ENCODE assay signal across 11 mouse cellular contexts in genomic region chr1:119255386-119256096, GRCm38 (mm10).
DNase-seq lines count a peak whose midpoint lies in the region; ATAC-seq and TF ChIP-seq lines count a peak whose summit lies in the region.
"Had no signal": no experiment of that assay in that cellular context is flagged by ENCODE, and none has a peak within 500 bp of the region (broad histone marks: within the 10 kb centered on the region; RNA-seq: fewer than 3 reads in every experiment).

No protein-coding gene starts in this region.

- intact Hi-C loops in gastrocnemius, adult 2 months (cut with DNase I), result loop anchor here (2.0 kb wide), 1 partner anchor 167 kb away; the partner anchor contains the start of gene Inhbb

- H3K27ac ChIP-seq in hindbrain, embryonic 16.5 days (ENCODE audit: low read depth, low read length), result peak overlapping the region; percentile 65
- H3K27ac ChIP-seq in midbrain, embryonic 13.5 days, result peak overlapping the region; percentile 57
- H3K27ac ChIP-seq in gastrocnemius, adult 2 months, result no peak overlapping the region
- H3K27ac ChIP-seq: intestine, embryonic 15.5 days; limb, embryonic 12.5 days; stomach, embryonic 15.5 days had no signal

- WGBS in hindbrain, embryonic 16.5 days, result 19% methylated on average over 20 of the region's 20 CpGs
- 38% methylated on average over 20 of the region's 20 CpGs for WGBS in midbrain, embryonic 13.5 days

- H3K9me3 ChIP-seq in hindbrain, embryonic 16.5 days (ENCODE audit: control insufficient read depth, low read length), result no peaks in the 10 kb centered on the region; the same call in 1 of the 2 replicates
- H3K9me3 ChIP-seq in midbrain, embryonic 13.5 days, result no peaks in the 10 kb centered on the region
- H3K9me3 ChIP-seq: intestine, embryonic 15.5 days; limb, embryonic 12.5 days; stomach, embryonic 15.5 days had no signal

- peak; percentile 83 for ATAC-seq in hindbrain, embryonic 16.5 days
- peak; percentile 87 for ATAC-seq in midbrain, embryonic 13.5 days
- no peak for ATAC-seq in inflammation-experienced regulatory T-cells, adult 6 months
- ATAC-seq: intestine, embryonic 15.5 days had no signal

- no peak for TF ChIP-seq POLR2A in brain, embryonic 14.5 days (IDR thresholded peaks at IDR 0.05; ENCODE audit: borderline replicate concordance, extremely low read depth, insufficient read depth, insufficient read length, poor library complexity, severe bottlenecking)

- no peak overlapping the region for H3K9ac ChIP-seq in hindbrain, embryonic 16.5 days (ENCODE audit: low read depth, low read length)
- H3K9ac ChIP-seq in midbrain, embryonic 13.5 days (replicated peaks), result no peak overlapping the region
- H3K9ac ChIP-seq: intestine, embryonic 15.5 days; limb, embryonic 12.5 days; stomach, embryonic 15.5 days had no signal

- H3K27me3 ChIP-seq in hindbrain, embryonic 16.5 days (replicated peaks; ENCODE audit: control insufficient read depth, insufficient read depth, low read length), result no peaks in the 10 kb centered on the region
- H3K27me3 ChIP-seq in midbrain, embryonic 13.5 days, result no peaks in the 10 kb centered on the region; the same call in 1 of the 2 replicates
- H3K27me3 ChIP-seq: intestine, embryonic 15.5 days; limb, embryonic 12.5 days; stomach, embryonic 15.5 days had no signal

- peak; percentile 17 to 19 for DNase-seq in cerebellum, adult 18-20 months
- no peak for DNase-seq in cerebellum, postnatal 36 days
- peak; percentile 96 for DNase-seq in brain, embryonic 14.5 days (ENCODE audit: low read depth)
- DNase-seq in natural killer cell, adult 2 months (ENCODE audit: low spot score in 2 of 2), result no peak
- DNase-seq in gastrocnemius, adult 2 months, result no peak

- no peak overlapping the region for H3K4me3 ChIP-seq in hindbrain, embryonic 16.5 days (ENCODE audit: low read length)
- no peak overlapping the region for H3K4me3 ChIP-seq in midbrain, embryonic 13.5 days (replicated peaks)
- H3K4me3 ChIP-seq in gastrocnemius, adult 2 months, result no peak overlapping the region
- H3K4me3 ChIP-seq: intestine, embryonic 15.5 days; limb, embryonic 12.5 days; stomach, embryonic 15.5 days had no signal

- TF ChIP-seq CTCF in brain, embryonic 14.5 days (IDR thresholded peaks at IDR 0.05; ENCODE audit: borderline replicate concordance, extremely low read depth, insufficient read depth, insufficient read length), result no peak
- no peak for TF ChIP-seq CTCF in gastrocnemius, adult 2 months (IDR thresholded peaks at IDR 0.05)

- peak overlapping the region; percentile 16 for H3K4me2 ChIP-seq in hindbrain, embryonic 16.5 days (ENCODE audit: low read length)
- H3K4me2 ChIP-seq in midbrain, embryonic 13.5 days (replicated peaks), result no peak overlapping the region
- H3K4me2 ChIP-seq: intestine, embryonic 15.5 days; limb, embryonic 12.5 days; stomach, embryonic 15.5 days had no signal

- peaks cover 5% of the 10 kb centered on the region; the same call in 1 of the 2 replicates for H3K4me1 ChIP-seq in hindbrain, embryonic 16.5 days (ENCODE audit: control insufficient read depth, insufficient read depth, low read depth, low read length)
- 0 out of 2 replicates have a peak, but pooled peaks cover 7% of the 10 kb centered on the region for H3K4me1 ChIP-seq in midbrain, embryonic 13.5 days (replicated peaks)
- H3K4me1 ChIP-seq: intestine, embryonic 15.5 days; limb, embryonic 12.5 days; stomach, embryonic 15.5 days had no signal

- H3K36me3 ChIP-seq in hindbrain, embryonic 16.5 days (ENCODE audit: control insufficient read depth, insufficient read depth, low read length), result no peaks in the 10 kb centered on the region
- no peaks in the 10 kb centered on the region for H3K36me3 ChIP-seq in midbrain, embryonic 13.5 days
- H3K36me3 ChIP-seq: intestine, embryonic 15.5 days; limb, embryonic 12.5 days; stomach, embryonic 15.5 days had no signal

Comparison
In these comparisons a context has a peak if more than half of its experiments do, and no peak if none do; other contexts are left out.
1. DNase-seq: peak in cerebellum, adult 18-20 months (2 of 2) and brain, embryonic 14.5 days (single experiment); none in cerebellum, postnatal 36 days (0 of 2), natural killer cell, adult 2 months (0 of 2) and gastrocnemius, adult 2 months (single experiment).